Mouse (Mus musculus) ES-E14 (cell line): ENCODE measurements around the gene Erf. TPM values are rescaled to one million over a fixed set of nuclear protein-coding genes. Genes with fewer than 3 reads are reported as not detected.
A peak's percentile ranks its signal among the peaks of the same experiment; 100 is the strongest.

Experiments
- DNase-seq: peaks from one replicate; pipeline ENCODE4 v3.0.0-alpha.2; 2013; ENCODE audit warnings: low read depth, low spot score
- H3K27ac ChIP-seq: 2 replicates; pipeline ENCODE4 v1.5.1; 2012; ENCODE audit warnings: low read depth, mild to moderate bottlenecking, low read length, moderate library complexity, mixed read lengths; ENCODE audit not compliant: poor library complexity, insufficient read depth, severe bottlenecking
- H3K36me3 ChIP-seq: 2 replicates; pipeline ENCODE4 v1.6.1; 2012; ENCODE audit warnings: mild to moderate bottlenecking, low read length, moderate library complexity, mixed read lengths; ENCODE audit not compliant: control insufficient read depth, poor library complexity, insufficient read depth, severe bottlenecking
- H3K4me1 ChIP-seq, 2 experiments: fragments of 150-350 bp in 1 of 2; sonication (generic) in 1 of 2; 2 replicates each; pipeline ENCODE4 v1.6.1; 2012; ENCODE audit warnings: low read length in 2 of 2, mild to moderate bottlenecking in 1 of 2, mixed read lengths in 1 of 2; ENCODE audit not compliant: control insufficient read depth in 2 of 2, insufficient read depth in 2 of 2, poor library complexity in 1 of 2
- H3K4me3 ChIP-seq, 2 experiments: fragments of 150-350 bp in 1 of 2; sonication (generic) in 1 of 2; 2 replicates each; pipeline ENCODE4 v1.5.1; 2012; ENCODE audit warnings: low read length in 2 of 2, low read depth in 1 of 2, mild to moderate bottlenecking in 1 of 2, mixed read lengths in 1 of 2; ENCODE audit not compliant: insufficient read depth in 1 of 2, poor library complexity in 1 of 2, severe bottlenecking in 1 of 2
- H3K9ac ChIP-seq: 2 replicates; pipeline ENCODE4 v1.6.1; 2012; ENCODE audit warnings: low read depth, mild to moderate bottlenecking, low read length, mixed read lengths; ENCODE audit not compliant: poor library complexity, insufficient read depth, severe bottlenecking
- H3K9me3 ChIP-seq: fragments of 150-350 bp; sonication (generic); 2 replicates; pipeline ENCODE4 v1.6.1; 2012; ENCODE audit warnings: low read depth, mild to moderate bottlenecking, low read length; ENCODE audit not compliant: control insufficient read depth, insufficient read depth
- CHD2 ChIP-seq: IDR thresholded peaks from 2 replicates; pipeline ENCODE4 v1.6.1; 2014; ENCODE audit warnings: mild to moderate bottlenecking, low read depth, low read length, inconsistent platforms
- HCFC1 ChIP-seq: IDR thresholded peaks from 2 replicates; pipeline ENCODE4 v1.6.1; 2012; ENCODE audit warnings: low read length, inconsistent platforms, borderline replicate concordance; ENCODE audit not compliant: insufficient read depth
- MAFK ChIP-seq: IDR thresholded peaks from 2 replicates; pipeline ENCODE4 v1.6.1; 2014; ENCODE audit warnings: mild to moderate bottlenecking, low read depth, low read length, inconsistent platforms; ENCODE audit not compliant: insufficient read depth
- ZC3H11A ChIP-seq: IDR thresholded peaks from 2 replicates; pipeline ENCODE4 v1.6.1; 2012; ENCODE audit warnings: low read depth, mild to moderate bottlenecking, inconsistent platforms, low read length, borderline replicate concordance
- ZNF384 ChIP-seq: IDR thresholded peaks from 2 replicates; pipeline ENCODE4 v1.6.1; 2012; ENCODE audit warnings: low read depth, low read length, inconsistent platforms
- in situ Hi-C, 2 experiments: fragments of 600-800 bp; cut with MboI; formaldehyde crosslinking; loops; one replicate each; pipeline ENCODE4 v1.15.1; 2025; ENCODE audit warnings: low sequenced_read_pairs in 2 of 2, inconsistent platforms in 1 of 2; ENCODE audit not compliant: unreplicated experiment in 2 of 2
- total RNA-seq: library from RNA; depleted of rRNA; stranded (reverse); fragments of 300-350 nt; gene quantifications from 2 replicates; pipeline ENCODE4 v1.2.3, GENCODE M21; 2012

The Erf gene
- total RNA-seq, 1 experiment: 87.1 TPM

- no peaks in the 10 kb centered on the region for H3K9me3 ChIP-seq
- H3K9ac ChIP-seq: peak overlapping the region; percentile 86
- H3K36me3 ChIP-seq: no peaks in the 10 kb centered on the region; the same call in 1 of the 2 replicates
- H3K4me3 ChIP-seq: peak overlapping the region; percentile 84 to 85
- H3K4me1 ChIP-seq: peaks cover 24 to 49% of the 10 kb centered on the region in 2 experiments
- DNase-seq: peak; percentile 78
- in situ Hi-C loops: no loop called here
- TF ChIP-seq ZC3H11A (no peak), HCFC1 (no peak; the same call in 1 of the 2 replicates), MAFK (no peak), ZNF384 (no peak), CHD2 (no peak)
- H3K27ac ChIP-seq: peak overlapping the region; percentile 87
These were observed 28.7 kb upstream of the Erf start for GRCm38 (mm10) chr7:25279076-25279860.

- in situ Hi-C loops: no loop called here
- Histone ChIP-seq H3K27ac (peak overlapping the region; percentile 87), H3K36me3 (no peaks in the 10 kb centered on the region), H3K4me3 (peak overlapping the region; percentile 84 to 85), H3K9ac (peak overlapping the region; percentile 90), H3K9me3 (no peaks in the 10 kb centered on the region), H3K4me1 (peaks cover 23 to 42% of the 10 kb centered on the region in 2 experiments)
- TF ChIP-seq HCFC1 (no peak), ZNF384 (no peak), MAFK (no peak), CHD2 (no peak), ZC3H11A (no peak; the same call in 1 of the 2 replicates)
- DNase-seq: no peak
These were observed 27.9 kb upstream of the Erf start for GRCm38 (mm10) chr7:25278341-25279075.

GRCm38 (mm10) chr7:25277998-25278340, 27.4 kb upstream of the Erf start:
- Histone ChIP-seq H3K4me1 (peaks cover 21 to 44% of the 10 kb centered on the region in 2 experiments), H3K9ac (peak overlapping the region; percentile 45; the same call in 1 of the 2 replicates), H3K4me3 (peak overlapping the region; percentile 8 to 84; a peak in 3 of 4 replicates), H3K9me3 (no peaks in the 10 kb centered on the region), H3K27ac (peak overlapping the region; percentile 87; the same call in 1 of the 2 replicates), H3K36me3 (no peaks in the 10 kb centered on the region)
- in situ Hi-C loops: no loop called here
- TF ChIP-seq ZNF384 (no peak), ZC3H11A (0 out of 2 replicates have a peak, but pooled peaks have one; percentile 26), HCFC1 (no peak)
- DNase-seq: no peak

- in situ Hi-C loops: no loop called here
- Histone ChIP-seq H3K27ac (peak overlapping the region; percentile 87; the same call in 1 of the 2 replicates), H3K36me3 (no peaks in the 10 kb centered on the region), H3K9me3 (no peaks in the 10 kb centered on the region), H3K4me1 (peaks cover 21 to 49% of the 10 kb centered on the region in 2 experiments), H3K4me3 (peak overlapping the region in 1 of 2 experiments; percentile 84; a peak in 1 of 4 replicates), H3K9ac (peak overlapping the region; percentile 45; the same call in 1 of the 2 replicates)
- no peak for TF ChIP-seq MAFK
- TF ChIP-seq ZNF384: no peak
- no peak for TF ChIP-seq ZC3H11A
- no peak for TF ChIP-seq HCFC1
- no peak for DNase-seq
These were observed 26.8 kb upstream of the Erf start for GRCm38 (mm10) chr7:25277405-25277804.
